Mouse (Mus musculus) myocyte (in vitro differentiated cells): ENCODE measurements at regions not wholly inside any gene's neighbourhood (a gene's known extent, or its start where the extent isn't known, plus 50 kb on each side); places are given as distances from the start of the nearest gene placed in this dataset.

ENCODE experiments used
- H3K27me3 ChIP-seq: one replicate; pipeline ENCODE4 v1.6.1; 2011; ENCODE audit not compliant: control insufficient read depth, insufficient read depth, insufficient read length
- H3K36me3 ChIP-seq: one replicate; pipeline ENCODE4 v1.6.1; 2011; ENCODE audit not compliant: control insufficient read depth, insufficient read depth
- H3K4me2 ChIP-seq: one replicate; pipeline ENCODE4 v1.6.1; 2011; ENCODE audit warnings: low read depth, control low read depth
- H3K4me3 ChIP-seq: one replicate; pipeline ENCODE4 v1.5.1; 2011; ENCODE audit warnings: mild to moderate bottlenecking, control low read depth, moderate library complexity
- H3K79me2 ChIP-seq: one replicate; pipeline ENCODE4 v1.6.1; 2011; ENCODE audit not compliant: control insufficient read depth, insufficient read depth
- H3ac ChIP-seq: one replicate; pipeline ENCODE4 v1.6.1; 2011; ENCODE audit not compliant: control insufficient read depth, insufficient read length
- CEBPB ChIP-seq: IDR thresholded peaks from 2 replicates; pipeline ENCODE4 v1.6.1; 2011; ENCODE audit warnings: mild to moderate bottlenecking, moderate library complexity; ENCODE audit not compliant: poor library complexity, insufficient read depth, severe bottlenecking
- E2F4 ChIP-seq: IDR thresholded peaks from one replicate; pipeline ENCODE4 v1.6.1; 2011; ENCODE audit warnings: mild to moderate bottlenecking, control low read depth, moderate library complexity; ENCODE audit not compliant: insufficient read depth
- MAX ChIP-seq: IDR thresholded peaks from one replicate; pipeline ENCODE4 v1.6.1; 2011; ENCODE audit warnings: low read depth, mild to moderate bottlenecking, control low read depth
- MYOD1 ChIP-seq, 3 experiments: IDR thresholded peaks; one replicate each; pipeline ENCODE4 v1.6.1; 2011; ENCODE audit warnings: control low read depth in 2 of 3, low read depth in 2 of 3, mild to moderate bottlenecking in 2 of 3, moderate library complexity in 1 of 3; ENCODE audit not compliant: insufficient read length in 2 of 3, control insufficient read depth in 1 of 3
- MYOG ChIP-seq, 3 experiments: IDR thresholded peaks; one replicate each; pipeline ENCODE4 v1.6.1; 2011; ENCODE audit warnings: control low read depth in 2 of 3, low read depth in 2 of 3, mild to moderate bottlenecking in 2 of 3; ENCODE audit not compliant: insufficient read length in 2 of 3, control insufficient read depth in 1 of 3, insufficient read depth in 1 of 3
- POLR2A ChIP-seq: IDR thresholded peaks from one replicate; pipeline ENCODE4 v1.6.1; 2011; ENCODE audit warnings: low read depth, mild to moderate bottlenecking, control low read depth, moderate library complexity; ENCODE audit not compliant: insufficient read length
- POLR2AphosphoS2 ChIP-seq: IDR thresholded peaks from one replicate; pipeline ENCODE4 v1.6.1; 2011; ENCODE audit warnings: low read depth, control low read depth; ENCODE audit not compliant: insufficient read length
- REST ChIP-seq: IDR thresholded peaks from one replicate; pipeline ENCODE4 v1.6.1; 2011; ENCODE audit warnings: mild to moderate bottlenecking, control low read depth, moderate library complexity; ENCODE audit not compliant: insufficient read depth, insufficient read length
- SRF ChIP-seq: IDR thresholded peaks from one replicate; pipeline ENCODE4 v1.6.1; 2011; ENCODE audit warnings: low read depth; ENCODE audit not compliant: control insufficient read depth, insufficient read length
- TCF12 ChIP-seq: IDR thresholded peaks from one replicate; pipeline ENCODE4 v1.6.1; 2011; ENCODE audit warnings: mild to moderate bottlenecking, control low read depth; ENCODE audit not compliant: poor library complexity, insufficient read depth, severe bottlenecking
- TCF3 ChIP-seq: IDR thresholded peaks from one replicate; pipeline ENCODE4 v1.6.1; 2011; ENCODE audit warnings: low read depth, control low read depth; ENCODE audit not compliant: insufficient read length
- USF1 ChIP-seq: IDR thresholded peaks from one replicate; pipeline ENCODE4 v1.6.1; 2011; ENCODE audit warnings: low read depth, mild to moderate bottlenecking, control low read depth, moderate library complexity

- Histone ChIP-seq H3K27me3 (no peaks in the 10 kb centered on the region), H3K4me3 (no peak overlapping the region), H3K36me3 (no peaks in the 10 kb centered on the region), H3K79me2 (no peaks in the 10 kb centered on the region), H3K4me2 (no peak overlapping the region), H3ac (no peak overlapping the region)
- TF ChIP-seq TCF12 (no peak), MYOG (IDR thresholded peaks at IDR 0.05; ENCODE audit: control insufficient read depth in 1 of 3, insufficient read depth in 1 of 3, insufficient read length in 2 of 3, low read depth in 2 of 3) (no peak), TCF3 (no peak), POLR2AphosphoS2 (no peak), MYOD1 (IDR thresholded peaks at IDR 0.05; ENCODE audit: control insufficient read depth in 1 of 3, insufficient read length in 2 of 3, low read depth in 2 of 3) (no peak)
Measured at GRCm38 (mm10) chr5:51766111-51766510, 198.6 kb upstream of the Ppargc1a start.

DNA sequence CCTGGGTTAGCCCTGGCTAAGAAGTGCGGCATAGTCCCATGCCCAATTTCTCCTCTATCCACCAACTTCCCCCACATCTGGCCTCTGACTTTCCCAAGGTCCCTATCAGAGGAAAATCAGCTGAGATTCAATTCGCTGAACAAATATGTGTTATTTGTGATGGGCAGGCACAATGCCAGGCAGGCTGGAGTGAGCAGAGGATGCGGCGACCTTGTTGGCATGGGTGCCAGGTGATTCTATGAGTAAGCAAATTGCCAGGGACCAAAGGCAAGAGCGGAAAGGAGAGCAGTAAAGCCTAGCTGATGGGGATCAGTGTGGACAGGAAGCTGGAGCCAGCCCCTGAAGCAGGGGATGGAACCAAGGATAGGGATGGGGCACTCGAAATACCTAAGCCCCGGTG is 196.9 kb upstream of the Ppargc1a start:
- Histone ChIP-seq H3K79me2 (no peaks in the 10 kb centered on the region), H3K4me2 (no peak overlapping the region), H3ac (no peak overlapping the region), H3K4me3 (no peak overlapping the region), H3K27me3 (no peaks in the 10 kb centered on the region), H3K36me3 (no peaks in the 10 kb centered on the region)
- TF ChIP-seq TCF12 (no peak), SRF (no peak), E2F4 (no peak), POLR2A (no peak), MYOD1 (IDR thresholded peaks at IDR 0.05; ENCODE audit: control insufficient read depth in 1 of 3, insufficient read length in 2 of 3, low read depth in 2 of 3) (no peak), POLR2AphosphoS2 (no peak), REST (no peak)

DNA sequence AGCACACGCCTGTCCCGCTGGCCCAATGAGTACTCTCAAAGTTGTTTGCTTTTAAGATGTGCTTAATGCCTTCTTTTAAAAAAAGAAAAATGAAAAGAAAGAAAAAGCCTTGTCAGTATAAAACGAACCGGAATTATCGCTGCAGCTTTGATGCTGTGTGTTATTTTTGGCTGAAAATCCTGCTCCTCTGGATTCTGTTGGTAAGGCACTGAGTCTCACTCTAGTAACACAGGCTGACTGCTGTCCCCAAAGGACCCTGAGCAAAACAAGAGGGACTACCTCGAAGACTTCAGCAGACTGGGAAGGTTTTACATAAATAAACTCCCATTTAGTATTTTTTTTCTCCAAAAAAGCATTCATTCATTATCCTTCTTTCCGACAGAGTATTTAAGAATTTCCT is 196.1 kb upstream of the Ppargc1a start:
- no peaks in the 10 kb centered on the region for H3K36me3 ChIP-seq
- no peak for TF ChIP-seq USF1
- no peak for TF ChIP-seq POLR2A
- no peak for TF ChIP-seq TCF3
- TF ChIP-seq SRF = no peak
- no peak for TF ChIP-seq MYOG (IDR thresholded peaks at IDR 0.05; ENCODE audit: control insufficient read depth in 1 of 3, insufficient read depth in 1 of 3, insufficient read length in 2 of 3, low read depth in 2 of 3)
- TF ChIP-seq MYOD1 (IDR thresholded peaks at IDR 0.05; ENCODE audit: control insufficient read depth in 1 of 3, insufficient read length in 2 of 3, low read depth in 2 of 3) = no peak
- TF ChIP-seq POLR2AphosphoS2 = no peak
- TF ChIP-seq CEBPB = no peak
- no peak for TF ChIP-seq MAX
- no peak for TF ChIP-seq E2F4
- TF ChIP-seq REST = no peak
- TF ChIP-seq TCF12 = no peak
- H3K4me2 ChIP-seq = no peak overlapping the region
- H3K27me3 ChIP-seq = no peaks in the 10 kb centered on the region
- no peak overlapping the region for H3K4me3 ChIP-seq
- no peak overlapping the region for H3ac ChIP-seq
- no peaks in the 10 kb centered on the region for H3K79me2 ChIP-seq

- Histone ChIP-seq H3K4me2 (no peak overlapping the region), H3K27me3 (no peaks in the 10 kb centered on the region), H3K36me3 (no peaks in the 10 kb centered on the region), H3K79me2 (no peaks in the 10 kb centered on the region), H3ac (no peak overlapping the region), H3K4me3 (no peak overlapping the region)
- no peak for TF ChIP-seq CEBPB
- no peak for TF ChIP-seq MYOD1 (IDR thresholded peaks at IDR 0.05; ENCODE audit: control insufficient read depth in 1 of 3, insufficient read length in 2 of 3, low read depth in 2 of 3)
- no peak for TF ChIP-seq POLR2AphosphoS2
- TF ChIP-seq E2F4 = no peak
- no peak for TF ChIP-seq MYOG (IDR thresholded peaks at IDR 0.05; ENCODE audit: control insufficient read depth in 1 of 3, insufficient read depth in 1 of 3, insufficient read length in 2 of 3, low read depth in 2 of 3)
Measured at GRCm38 (mm10) chr5:51762352-51762751, 194.8 kb upstream of the Ppargc1a start.

GRCm38 (mm10) chr5:51758289-51758688 is 190.8 kb upstream of the Ppargc1a start:
- Histone ChIP-seq H3K79me2 (no peaks in the 10 kb centered on the region), H3ac (no peak overlapping the region), H3K4me2 (no peak overlapping the region), H3K4me3 (no peak overlapping the region), H3K36me3 (no peaks in the 10 kb centered on the region), H3K27me3 (no peaks in the 10 kb centered on the region)
- no peak for TF ChIP-seq E2F4
- no peak for TF ChIP-seq TCF12
- no peak for TF ChIP-seq USF1

GRCm38 (mm10) chr5:51757864-51758263 is 190.3 kb upstream of the Ppargc1a start:
- H3K79me2 ChIP-seq = no peaks in the 10 kb centered on the region
- no peak overlapping the region for H3K4me3 ChIP-seq
- H3K36me3 ChIP-seq = no peaks in the 10 kb centered on the region
- H3K4me2 ChIP-seq = peak overlapping the region; percentile 24
- no peaks in the 10 kb centered on the region for H3K27me3 ChIP-seq
- H3ac ChIP-seq = no peak overlapping the region
- TF ChIP-seq TCF3 = no peak
- TF ChIP-seq POLR2A = no peak
- TF ChIP-seq TCF12 = no peak
- no peak for TF ChIP-seq REST
- no peak for TF ChIP-seq POLR2AphosphoS2
- TF ChIP-seq E2F4 = no peak
- no peak for TF ChIP-seq CEBPB
- TF ChIP-seq SRF = no peak
- TF ChIP-seq MAX = no peak
- TF ChIP-seq USF1 = no peak
- TF ChIP-seq MYOD1 (IDR thresholded peaks at IDR 0.05; ENCODE audit: control insufficient read depth in 1 of 3, insufficient read length in 2 of 3, low read depth in 2 of 3) = no peak
- TF ChIP-seq MYOG (IDR thresholded peaks at IDR 0.05; ENCODE audit: control insufficient read depth in 1 of 3, insufficient read depth in 1 of 3, insufficient read length in 2 of 3, low read depth in 2 of 3) = no peak
